Mouse (Mus musculus): ENCODE results near the gene Tmem129. TPM values are rescaled to one million over a fixed set of nuclear protein-coding genes. Genes with fewer than 3 reads are reported as not detected.

The Tmem129 gene
- polyA plus RNA-seq, 1 experiment from 2014 or later, result 40.7 TPM

DNA sequence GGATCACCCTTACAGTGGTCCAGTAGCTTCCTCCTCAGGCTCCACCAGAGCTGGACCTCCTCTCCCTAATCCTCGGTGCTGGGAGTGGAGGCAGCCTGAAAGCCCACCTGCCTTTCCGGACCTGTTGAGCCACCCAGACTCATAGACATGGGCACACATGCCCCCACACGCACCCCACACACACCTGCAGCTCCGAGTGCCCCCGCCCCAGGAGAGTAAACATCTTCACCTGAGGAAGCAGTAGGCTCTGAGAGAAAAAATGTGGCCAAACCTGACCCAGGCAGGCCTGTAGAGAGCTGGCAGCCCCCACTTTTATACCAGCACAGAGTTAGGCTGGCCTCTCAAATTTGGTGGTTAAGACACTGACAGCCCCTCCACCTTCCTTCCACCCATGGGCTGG is 38.2 kb upstream of the Tmem129 start:
- H3K4me3 ChIP-seq, result no peak overlapping the region
- no peaks in the 10 kb centered on the region for H3K36me3 ChIP-seq
- peaks cover 55% of the 10 kb centered on the region for H3K4me1 ChIP-seq
- H3K27me3 ChIP-seq, result peaks cover 31% of the 10 kb centered on the region
- ATAC-seq (ENCODE audit: insufficient number of reproducible peaks, insufficient read depth, low FRiP score, low TSS enrichment), result no peak
- WGBS, result 50% methylated on average over 5 of the region's 5 CpGs
- no peaks in the 10 kb centered on the region for H3K9me3 ChIP-seq
- no peak overlapping the region for H3K4me2 ChIP-seq (replicated peaks)
- H3K9ac ChIP-seq, result no peak overlapping the region
- H3K27ac ChIP-seq, result peak overlapping the region; percentile 51

DNA sequence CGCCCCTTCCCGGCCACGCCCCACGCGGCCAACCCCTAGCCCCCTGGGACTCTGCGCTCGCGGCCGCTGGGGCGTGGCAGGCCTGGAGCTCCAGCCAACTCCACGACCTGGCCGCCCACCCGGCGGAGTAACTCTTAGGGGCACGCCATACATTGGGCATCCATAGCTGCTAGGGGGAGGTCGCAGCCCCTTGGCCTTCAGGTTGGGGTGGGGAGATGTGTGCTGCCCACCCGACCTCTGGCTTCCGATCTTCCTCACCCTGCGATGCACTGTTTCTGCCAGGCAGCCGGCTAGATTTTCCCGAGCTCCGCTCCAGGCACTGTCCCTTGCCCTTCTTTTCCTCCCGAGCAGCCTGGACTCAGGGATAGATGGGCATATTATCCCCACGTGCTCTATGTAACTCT is 37.5 kb upstream of the Tmem129 start:
- peak overlapping the region; percentile 43 for H3K4me3 ChIP-seq
- peaks cover 31% of the 10 kb centered on the region for H3K27me3 ChIP-seq
- peak overlapping the region; percentile 66; the same call in 1 of the 2 replicates for H3K27ac ChIP-seq
- no peaks in the 10 kb centered on the region for H3K9me3 ChIP-seq
- WGBS, result under 1% methylated on average over 23 of the region's 24 CpGs
- H3K9ac ChIP-seq, result peak overlapping the region; percentile 72
- H3K4me2 ChIP-seq (replicated peaks), result peak overlapping the region; percentile 91
- ATAC-seq (ENCODE audit: insufficient number of reproducible peaks, insufficient read depth, low FRiP score, low TSS enrichment), result no peak
- peaks cover 52% of the 10 kb centered on the region for H3K4me1 ChIP-seq
- no peaks in the 10 kb centered on the region for H3K36me3 ChIP-seq

DNA sequence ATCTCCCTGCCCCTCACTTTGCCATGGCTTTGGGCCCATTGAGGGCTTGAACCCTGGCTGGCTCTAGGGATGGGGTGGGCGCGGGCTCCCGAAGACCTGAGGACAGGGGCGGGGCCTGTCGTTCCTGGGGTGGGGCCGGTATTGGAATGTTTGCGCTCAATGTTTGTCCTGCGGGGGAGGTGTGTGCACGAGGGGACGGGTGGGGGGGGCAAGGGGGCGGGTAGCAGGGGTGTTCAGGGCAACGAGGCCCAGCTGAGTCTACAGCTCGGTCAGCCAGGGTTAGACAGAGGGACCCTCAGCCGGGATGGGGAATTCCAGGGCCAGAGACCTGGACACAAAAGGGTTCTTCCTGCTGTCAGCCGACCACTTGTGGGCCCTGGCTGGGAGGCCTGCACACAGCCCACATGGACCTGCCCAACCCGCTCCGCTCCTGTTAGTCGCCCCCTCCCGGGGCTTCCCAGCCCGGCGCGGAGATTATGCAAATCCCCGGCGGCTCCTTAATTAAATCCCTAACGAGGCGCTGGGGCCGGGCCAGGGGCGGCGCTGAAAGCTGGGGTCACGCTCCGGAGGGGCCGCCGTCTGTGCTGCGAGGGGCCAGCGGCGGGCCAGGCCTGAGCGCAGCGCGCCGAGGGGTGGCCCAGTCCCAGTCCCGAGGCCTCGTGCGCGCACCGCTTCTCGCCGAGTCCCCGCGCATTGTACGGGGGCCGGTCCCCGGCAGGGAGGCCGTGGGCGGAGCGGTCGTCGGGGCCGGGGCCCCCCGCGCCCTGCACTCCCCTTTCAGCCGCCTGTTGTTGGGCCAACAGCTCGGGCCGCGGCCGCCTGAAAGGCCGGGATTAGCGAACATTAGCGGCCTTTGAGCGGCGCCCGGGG is 36.9 kb upstream of the Tmem129 start:
- Histone ChIP-seq H3K27me3 (peaks cover 36% of the 10 kb centered on the region), H3K9me3 (no peaks in the 10 kb centered on the region), H3K4me2 (replicated peaks) (peak overlapping the region; percentile 91), H3K4me1 (peaks cover 46% of the 10 kb centered on the region), H3K27ac (peak overlapping the region; percentile 66; the same call in 1 of the 2 replicates), H3K9ac (peak overlapping the region; percentile 72), H3K36me3 (no peaks in the 10 kb centered on the region), H3K4me3 (peak overlapping the region; percentile 43)
- WGBS, result 3% methylated on average over 60 of the region's 71 CpGs
- ATAC-seq (ENCODE audit: insufficient number of reproducible peaks, insufficient read depth, low FRiP score, low TSS enrichment), result peak; percentile 47; the same call in 1 of the 2 replicates

DNA sequence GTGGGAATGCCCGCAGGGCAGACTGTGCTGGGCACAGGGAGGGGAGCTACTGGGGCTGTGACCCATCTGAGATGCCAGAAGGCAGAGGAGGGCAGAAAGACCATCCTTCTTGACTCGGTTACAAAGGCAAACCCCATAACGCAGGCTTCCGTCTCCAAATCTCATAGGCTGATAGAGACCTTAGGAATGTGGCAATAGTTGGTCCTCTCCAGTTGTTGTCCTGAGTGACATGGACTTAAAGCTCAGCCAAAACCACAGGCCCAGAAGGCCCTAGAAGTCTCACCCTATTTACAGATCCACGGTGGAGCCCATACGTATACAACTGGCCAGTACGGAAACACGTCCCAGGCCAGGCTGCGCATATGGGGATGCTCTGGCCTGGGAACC is 36.2 kb upstream of the Tmem129 start:
- WGBS, result 55% methylated on average over 9 of the region's 9 CpGs
- peak overlapping the region; percentile 91; the same call in 1 of the 2 replicates for H3K4me2 ChIP-seq (replicated peaks)
- no peaks in the 10 kb centered on the region for H3K36me3 ChIP-seq
- no peak overlapping the region for H3K4me3 ChIP-seq
- H3K9me3 ChIP-seq, result no peaks in the 10 kb centered on the region
- H3K27me3 ChIP-seq, result peaks cover 39% of the 10 kb centered on the region
- H3K4me1 ChIP-seq, result peaks cover 46% of the 10 kb centered on the region
- 0 out of 2 replicates have a peak overlapping the region, but pooled peaks have one; percentile 11 for H3K27ac ChIP-seq
- ATAC-seq (ENCODE audit: insufficient number of reproducible peaks, insufficient read depth, low FRiP score, low TSS enrichment), result no peak
- H3K9ac ChIP-seq, result peak overlapping the region; percentile 72; the same call in 1 of the 2 replicates

DNA sequence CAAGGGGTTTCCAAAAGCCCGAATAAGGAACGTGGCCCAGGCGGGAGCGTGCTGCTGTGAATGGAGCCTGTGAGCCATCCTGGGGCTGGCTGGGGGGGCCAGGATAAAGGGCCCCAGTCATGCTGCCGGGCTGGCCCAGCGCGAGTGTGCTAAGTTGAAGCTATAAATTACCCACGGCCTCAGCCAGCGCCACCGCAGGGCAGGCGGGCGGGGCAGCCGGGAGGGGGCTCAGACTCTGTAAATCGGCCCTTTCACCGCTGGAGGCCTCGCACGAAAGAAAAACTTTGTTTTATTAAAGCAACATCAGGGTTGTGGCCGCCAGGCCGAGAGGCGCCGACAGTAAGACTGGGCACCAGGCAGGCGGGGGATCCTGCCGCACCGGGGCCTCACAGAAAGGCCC is 34.2 kb upstream of the Tmem129 start:
- H3K9me3 ChIP-seq, result no peaks in the 10 kb centered on the region
- peak overlapping the region; percentile 81 for H3K27ac ChIP-seq
- no peak overlapping the region; the same call in 1 of the 2 replicates for H3K4me3 ChIP-seq
- H3K36me3 ChIP-seq, result no peaks in the 10 kb centered on the region
- H3K9ac ChIP-seq, result peak overlapping the region; percentile 12
- 2% methylated on average over 24 of the region's 24 CpGs for WGBS
- peaks cover 41% of the 10 kb centered on the region for H3K27me3 ChIP-seq
- peaks cover 42% of the 10 kb centered on the region for H3K4me1 ChIP-seq
- peak overlapping the region; percentile 33 for H3K4me2 ChIP-seq (replicated peaks)
- ATAC-seq (ENCODE audit: insufficient number of reproducible peaks, insufficient read depth, low FRiP score, low TSS enrichment), result peak; percentile 47

DNA sequence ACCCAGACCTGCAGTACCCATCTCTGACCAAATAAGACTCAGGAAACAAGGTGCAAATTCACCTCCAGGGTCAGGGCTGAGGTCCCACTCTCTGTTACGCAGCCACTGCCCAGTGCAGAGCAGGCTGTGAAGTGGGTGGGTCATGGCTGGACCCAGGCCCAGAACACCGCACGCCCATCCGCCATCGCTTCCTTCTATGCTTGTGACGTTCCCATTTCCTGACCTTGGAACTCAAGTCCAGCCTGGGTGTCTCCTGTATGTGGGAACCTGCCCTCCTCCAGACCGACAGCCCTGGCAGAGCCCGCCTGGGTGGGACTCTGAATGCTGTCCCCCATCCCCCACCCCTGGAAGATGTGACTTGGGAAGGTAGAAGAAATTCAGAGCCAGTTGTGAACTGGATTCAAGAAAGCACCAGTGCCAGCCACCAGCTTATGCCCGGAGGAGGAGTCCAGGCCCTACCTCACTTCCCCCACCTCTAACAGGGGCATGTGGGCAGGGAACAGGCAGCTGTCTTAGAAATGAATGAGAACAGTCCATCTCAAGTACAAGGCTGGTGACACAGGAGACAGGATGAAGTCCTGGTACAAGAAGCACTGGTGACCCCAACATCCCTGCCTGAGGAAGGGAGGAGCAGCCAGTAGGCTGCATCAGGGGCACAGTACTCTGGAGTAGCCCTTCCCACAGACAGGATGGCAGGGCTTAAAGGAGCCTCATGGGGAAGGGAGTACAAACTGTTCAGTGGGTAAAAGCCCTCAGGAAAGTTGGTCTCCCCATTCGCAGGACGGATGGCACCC is 31.8 kb upstream of the Tmem129 start:
- H3K4me1 ChIP-seq, result peaks cover 31% of the 10 kb centered on the region
- 0 out of 2 replicates have a peak, but pooled peaks have one; percentile 0 for ATAC-seq (ENCODE audit: insufficient number of reproducible peaks, insufficient read depth, low FRiP score, low TSS enrichment)
- H3K27me3 ChIP-seq, result peaks cover 25% of the 10 kb centered on the region
- no peak overlapping the region for H3K4me3 ChIP-seq
- 78% methylated on average over 11 of the region's 11 CpGs for WGBS
- no peak overlapping the region for H3K27ac ChIP-seq
- H3K36me3 ChIP-seq, result no peaks in the 10 kb centered on the region
- H3K4me2 ChIP-seq (replicated peaks), result no peak overlapping the region
- H3K9ac ChIP-seq, result 0 out of 2 replicates have a peak overlapping the region, but pooled peaks have one; percentile 12
- H3K9me3 ChIP-seq, result no peaks in the 10 kb centered on the region

DNA sequence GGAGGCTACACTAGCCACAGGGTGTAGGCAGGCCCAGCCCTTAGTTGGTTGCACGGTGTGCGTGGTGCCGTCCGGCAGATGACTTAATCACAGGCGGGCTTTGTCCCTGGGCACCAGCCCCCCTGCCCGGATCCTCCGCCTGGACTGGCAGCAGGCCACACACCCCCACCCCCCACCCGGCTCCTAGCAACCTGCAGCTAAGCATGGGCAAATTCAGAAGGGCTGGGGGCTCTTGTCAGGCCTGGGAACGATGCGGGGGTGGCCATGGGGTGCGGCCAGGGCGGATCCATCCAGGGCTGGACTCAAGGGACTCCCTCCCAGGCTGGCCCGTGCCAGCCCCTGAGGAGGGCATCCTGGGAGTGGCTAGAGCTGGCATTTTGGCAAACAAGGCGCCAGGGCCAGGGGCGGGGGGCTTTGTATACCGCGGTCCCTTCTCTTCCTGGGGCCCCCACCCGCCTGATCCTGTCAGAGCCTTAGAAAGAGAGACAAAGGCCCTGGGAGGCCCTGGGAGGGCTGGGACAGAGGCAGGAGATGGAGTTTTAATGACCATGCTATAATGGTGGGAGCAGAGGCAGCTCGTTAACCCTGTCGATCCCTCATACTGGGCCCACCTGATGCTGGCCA is 31.1 kb upstream of the Tmem129 start:
- 0 out of 2 replicates have a peak, but pooled peaks have one; percentile 1 for ATAC-seq (ENCODE audit: insufficient number of reproducible peaks, insufficient read depth, low FRiP score, low TSS enrichment)
- H3K4me1 ChIP-seq, result peaks cover 26% of the 10 kb centered on the region
- peaks cover 20% of the 10 kb centered on the region for H3K27me3 ChIP-seq
- 52% methylated on average over 20 of the region's 20 CpGs for WGBS
- H3K9ac ChIP-seq, result peak overlapping the region; percentile 12; the same call in 1 of the 2 replicates
- no peak overlapping the region for H3K4me2 ChIP-seq (replicated peaks)
- H3K9me3 ChIP-seq, result no peaks in the 10 kb centered on the region
- no peak overlapping the region for H3K4me3 ChIP-seq
- H3K27ac ChIP-seq, result no peak overlapping the region
- no peaks in the 10 kb centered on the region for H3K36me3 ChIP-seq

DNA sequence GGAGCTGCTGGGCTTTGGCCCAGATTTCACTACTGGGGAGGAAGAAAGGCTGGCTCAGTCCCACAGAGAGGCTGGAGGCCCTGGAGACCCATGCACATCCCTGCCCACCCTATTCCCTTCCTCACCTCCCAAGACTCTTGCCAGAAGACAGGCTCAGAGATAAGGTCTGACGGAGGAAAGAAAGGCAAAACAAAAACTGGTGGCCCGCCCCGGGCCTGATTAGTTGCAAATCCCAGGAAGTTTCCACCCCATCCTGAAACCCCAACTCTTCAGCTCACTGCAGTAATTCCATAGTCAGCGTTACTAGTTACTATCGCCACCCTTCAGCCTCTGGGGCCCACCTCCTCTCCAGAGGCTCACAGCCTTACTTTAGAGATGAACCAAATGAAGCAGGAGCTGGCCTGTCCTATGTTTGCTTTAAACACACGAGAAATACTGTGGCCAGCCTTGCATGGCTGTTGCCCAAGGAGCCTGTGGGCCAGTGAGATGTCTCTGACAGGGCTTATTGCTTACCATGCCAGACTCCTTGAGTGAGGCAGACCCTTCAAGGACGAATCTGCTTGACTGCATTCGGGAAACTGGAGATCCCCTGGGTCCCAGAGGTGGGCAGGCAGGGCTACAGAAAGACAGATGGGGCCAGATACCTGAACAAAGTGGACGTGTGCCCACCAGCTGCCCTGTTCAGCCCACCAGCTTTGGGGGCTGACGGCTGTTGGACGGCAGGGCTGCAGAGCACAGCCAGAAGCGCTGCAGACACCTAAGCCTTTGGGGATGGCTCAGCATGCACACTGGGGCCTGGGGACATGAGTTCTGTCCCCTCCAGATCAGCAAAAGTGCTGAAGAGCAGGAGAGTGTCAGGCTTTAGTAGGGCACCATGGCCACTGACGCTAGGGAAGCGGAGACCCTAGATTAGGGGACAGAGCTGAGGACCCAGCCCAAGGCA is 30.3 kb upstream of the Tmem129 start:
- 59% methylated on average over 14 of the region's 14 CpGs for WGBS
- peak overlapping the region; percentile 12; the same call in 1 of the 2 replicates for H3K9ac ChIP-seq
- no peak overlapping the region for H3K27ac ChIP-seq
- no peaks in the 10 kb centered on the region for H3K9me3 ChIP-seq
- no peak overlapping the region for H3K4me2 ChIP-seq (replicated peaks)
- H3K4me3 ChIP-seq, result no peak overlapping the region
- no peak for ATAC-seq (ENCODE audit: insufficient number of reproducible peaks, insufficient read depth, low FRiP score, low TSS enrichment)
- H3K4me1 ChIP-seq, result peaks cover 26% of the 10 kb centered on the region
- H3K27me3 ChIP-seq, result 0 out of 2 replicates have a peak, but pooled peaks cover 14% of the 10 kb centered on the region
- H3K36me3 ChIP-seq, result no peaks in the 10 kb centered on the region

DNA sequence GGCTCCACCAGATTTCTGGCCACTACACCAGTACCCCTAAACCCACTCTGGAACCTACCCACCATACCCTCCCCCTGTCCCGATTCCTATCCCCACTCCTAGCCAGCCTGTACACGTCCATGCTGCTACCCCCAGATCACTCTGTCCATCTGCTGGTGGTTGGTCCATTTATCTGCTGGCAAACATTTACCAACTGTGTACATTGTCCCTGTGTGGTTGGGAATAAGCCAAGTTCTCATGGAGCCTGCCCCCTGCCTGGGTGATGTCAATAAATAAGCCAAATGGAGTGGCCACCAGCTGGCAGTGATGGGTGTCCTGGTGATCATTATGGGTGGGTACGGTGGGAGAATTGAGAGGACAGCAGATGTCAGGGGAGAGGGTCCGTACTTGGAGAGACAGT is 28.9 kb upstream of the Tmem129 start:
- Histone ChIP-seq H3K4me2 (replicated peaks) (no peak overlapping the region), H3K4me3 (no peak overlapping the region), H3K36me3 (no peaks in the 10 kb centered on the region), H3K4me1 (peaks cover 17% of the 10 kb centered on the region), H3K27ac (no peak overlapping the region), H3K9me3 (no peaks in the 10 kb centered on the region), H3K9ac (no peak overlapping the region), H3K27me3 (0 out of 2 replicates have a peak, but pooled peaks cover 14% of the 10 kb centered on the region)
- no peak for ATAC-seq (ENCODE audit: insufficient number of reproducible peaks, insufficient read depth, low FRiP score, low TSS enrichment)
- 90% methylated on average over 4 of the region's 4 CpGs for WGBS

DNA sequence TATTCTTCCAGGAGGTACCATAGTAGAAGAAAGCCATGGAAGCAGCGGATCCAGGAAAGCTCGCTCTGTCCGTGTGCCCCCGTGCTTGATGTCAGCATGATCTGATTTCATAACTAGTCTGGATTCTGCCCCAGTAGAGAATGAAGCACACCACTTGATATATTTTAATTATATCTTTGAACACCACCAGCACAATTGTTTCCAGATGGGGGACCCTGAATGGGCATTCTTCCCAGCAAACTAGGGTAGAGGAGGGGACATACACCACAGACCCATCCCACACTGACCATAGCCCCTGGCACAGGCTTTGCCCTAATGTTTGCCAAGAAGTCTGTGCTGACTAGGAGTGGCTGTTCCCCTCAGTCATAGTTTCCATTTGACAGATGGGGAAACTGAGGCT is 26.7 kb upstream of the Tmem129 start:
- H3K9ac ChIP-seq, result no peak overlapping the region
- no peaks in the 10 kb centered on the region for H3K36me3 ChIP-seq
- H3K9me3 ChIP-seq, result no peaks in the 10 kb centered on the region
- 63% methylated on average over 4 of the region's 4 CpGs for WGBS
- no peak overlapping the region for H3K4me2 ChIP-seq (replicated peaks)
- no peak for ATAC-seq (ENCODE audit: insufficient number of reproducible peaks, insufficient read depth, low FRiP score, low TSS enrichment)
- 0 out of 2 replicates have a peak, but pooled peaks cover 7% of the 10 kb centered on the region for H3K27me3 ChIP-seq
- H3K4me1 ChIP-seq, result peaks cover 12% of the 10 kb centered on the region
- H3K4me3 ChIP-seq, result no peak overlapping the region
- no peak overlapping the region for H3K27ac ChIP-seq
